Mouse (Mus musculus) kidney, postnatal 36 days (tissue): Measurements from ENCODE around the gene Wfdc1.
A peak's percentile ranks its signal among the peaks of the same experiment; 100 is the strongest.

ENCODE experiments used
- DNase-seq, 2 experiments: peaks; one replicate each; pipeline ENCODE4 v3.0.0; 2021 to 2022; ENCODE audit warnings: mixed read lengths in 2 of 2

Gene Wfdc1

DNA sequence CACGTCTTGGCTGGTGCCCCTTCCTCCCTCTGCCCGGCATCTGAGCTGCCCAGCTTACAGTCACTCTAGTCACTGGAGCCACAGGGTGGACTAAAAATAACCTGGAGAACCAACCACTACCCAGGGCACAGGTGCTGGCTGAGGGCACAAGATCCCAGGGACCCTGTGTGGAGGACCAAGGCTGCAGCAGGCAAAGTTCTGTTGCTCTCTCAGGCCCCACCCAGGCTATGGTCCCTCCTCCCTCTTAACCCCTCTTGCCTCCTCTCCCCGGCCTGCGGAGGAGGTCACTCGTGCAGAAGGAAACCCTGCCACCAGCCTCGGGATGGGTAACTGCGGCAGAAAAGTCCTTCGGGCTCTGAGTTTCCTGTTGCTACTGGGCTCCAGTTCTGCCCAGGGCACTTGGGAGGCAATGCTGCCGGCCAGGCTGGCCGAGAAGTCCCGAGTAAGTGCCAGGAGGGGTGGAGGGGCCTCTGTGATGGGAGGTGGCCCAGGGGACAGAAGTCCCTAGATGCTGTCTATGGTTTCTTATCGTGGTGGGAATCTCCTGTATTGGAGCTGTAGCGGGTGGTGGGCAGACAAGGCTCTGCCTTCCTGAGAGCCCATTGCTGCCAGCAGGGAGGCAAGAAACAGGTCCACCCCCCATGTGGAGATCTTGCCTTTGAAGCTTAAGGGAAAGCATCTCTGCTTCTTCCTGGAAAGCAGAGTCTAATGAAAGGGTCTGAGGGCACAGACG is at the start of gene Wfdc1:
Gene Wfdc1 (plus strand): TSS at position 147 of the 733 bp plus-strand sequence.
- peak in 1 of 2 experiments; percentile 32 for DNase-seq

DNA sequence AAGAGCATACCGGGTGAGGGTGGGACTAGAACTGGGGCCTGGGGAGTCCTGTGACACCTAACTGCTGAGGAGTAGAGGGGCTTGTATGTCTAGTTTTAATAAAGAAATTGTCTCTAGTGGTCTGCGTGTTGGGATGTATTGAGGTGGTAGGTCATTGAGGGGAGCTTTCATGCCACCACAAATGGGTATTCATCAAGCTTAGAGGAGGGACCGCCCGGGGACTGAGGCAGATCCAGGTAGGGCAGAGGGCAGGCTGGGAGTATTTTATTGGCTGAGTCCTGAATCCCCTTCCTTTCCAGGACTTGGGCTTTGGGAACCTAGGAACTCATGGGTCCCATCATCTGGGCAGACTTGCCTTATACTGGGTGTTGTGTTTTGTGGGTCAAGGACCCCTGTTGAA is 49.4 kb upstream of the Wfdc1 start:
- DNase-seq: no peak

DNA sequence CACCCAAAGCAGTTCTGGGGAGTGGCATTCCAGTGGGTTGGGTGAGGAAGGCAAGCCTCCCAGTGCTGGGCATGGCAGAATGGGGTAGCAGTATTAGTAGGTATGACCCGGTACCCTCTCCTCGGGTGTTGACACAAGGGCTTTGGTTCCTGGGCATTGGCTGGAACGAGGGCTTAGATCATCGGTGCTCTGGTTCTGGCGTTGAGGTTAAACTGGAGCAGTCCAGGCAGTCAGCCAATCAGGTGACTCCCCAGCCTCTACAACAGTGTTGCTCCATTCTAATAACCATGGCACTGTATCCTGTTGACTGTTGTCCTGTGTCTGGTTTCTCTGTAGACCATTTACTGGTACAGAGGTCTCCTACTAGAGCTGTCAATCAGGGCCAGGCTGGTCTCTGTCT is 48.6 kb upstream of the Wfdc1 start:
- DNase-seq: peak in 1 of 2 experiments; percentile 16

DNA sequence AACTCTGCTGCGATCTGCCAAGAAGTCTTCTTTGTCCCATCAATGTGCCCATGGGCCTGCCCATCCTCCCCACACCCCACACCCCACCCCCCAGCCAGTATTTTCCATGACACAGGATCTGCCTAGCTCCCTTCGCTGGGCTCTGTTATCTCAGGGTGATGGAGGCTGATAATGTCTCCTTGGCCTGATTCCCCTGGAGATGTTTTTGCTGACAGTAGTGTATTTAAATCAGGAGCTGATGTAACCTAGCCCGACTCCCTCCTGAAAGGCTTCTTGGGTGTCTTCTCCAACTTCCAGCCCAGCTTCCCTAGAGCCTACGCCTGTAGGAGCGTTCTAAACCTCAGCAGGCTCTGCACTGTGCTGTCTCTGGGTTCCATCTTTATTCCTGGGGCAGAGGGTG is 47.3 kb upstream of the Wfdc1 start:
- DNase-seq: no peak

DNA sequence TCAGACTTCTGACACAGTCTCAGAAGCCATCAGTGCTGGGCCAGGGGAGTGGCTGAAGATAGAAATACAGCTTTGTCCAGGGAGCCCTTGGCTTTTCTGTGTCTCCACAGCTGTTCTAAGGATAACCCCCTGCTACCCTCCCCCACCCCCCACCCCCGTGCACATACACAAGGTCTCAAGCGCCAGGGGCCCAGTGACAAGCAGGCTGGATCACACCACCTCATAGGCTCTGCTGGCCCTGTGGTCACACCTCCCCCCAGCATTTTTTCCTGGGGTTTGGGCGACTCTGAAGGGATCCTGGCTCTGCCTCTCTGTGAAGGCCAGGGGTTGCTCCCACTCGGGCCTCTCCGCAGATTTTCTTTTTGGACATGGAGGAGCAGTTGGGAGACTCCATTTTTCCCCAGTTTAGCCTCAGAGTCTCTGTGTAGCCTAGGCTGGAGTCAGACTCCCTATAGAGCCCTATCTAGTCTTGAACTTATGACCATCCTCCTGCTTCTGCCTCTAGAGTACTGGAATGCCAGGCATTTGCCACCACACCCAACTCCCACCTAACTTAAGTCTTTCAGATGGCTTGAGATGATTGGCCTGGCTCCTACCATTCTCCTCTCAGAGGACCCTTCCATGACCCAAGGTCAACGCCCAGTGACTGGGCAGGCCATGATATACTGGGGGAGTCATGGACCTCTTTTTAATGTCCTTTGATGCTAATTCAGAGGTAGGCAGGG is 45.9 kb upstream of the Wfdc1 start:
- DNase-seq: no peak

DNA sequence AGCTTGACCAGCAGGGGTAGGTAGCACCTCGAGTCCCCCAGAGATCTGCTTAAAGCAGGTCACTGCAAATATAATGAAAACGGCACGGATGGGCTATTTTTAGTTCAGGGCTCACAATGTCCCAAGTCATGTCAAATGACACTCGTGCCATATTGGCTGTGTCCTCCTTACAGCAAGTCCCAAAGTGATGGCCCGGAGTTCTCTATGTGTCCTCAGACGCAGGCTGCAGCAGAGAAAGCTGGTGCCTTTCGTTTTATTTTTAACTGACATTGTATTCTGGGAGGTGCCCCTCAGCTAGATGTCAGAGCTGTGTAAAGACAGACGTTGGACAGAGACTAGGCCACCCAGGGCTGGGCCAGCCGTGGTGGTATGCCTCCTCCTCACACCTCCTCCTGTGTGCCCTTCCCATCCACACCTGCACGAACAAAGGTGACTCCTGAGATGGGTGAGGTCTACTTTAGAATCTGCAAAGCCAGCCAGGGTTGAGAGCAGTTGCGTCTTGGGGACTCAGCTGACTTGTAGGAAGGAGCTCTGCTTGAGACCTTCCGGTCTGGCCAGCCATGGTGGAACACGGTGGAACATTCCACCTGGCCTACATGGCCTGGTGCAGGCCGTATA is 45.2 kb upstream of the Wfdc1 start:
- DNase-seq: no peak

DNA sequence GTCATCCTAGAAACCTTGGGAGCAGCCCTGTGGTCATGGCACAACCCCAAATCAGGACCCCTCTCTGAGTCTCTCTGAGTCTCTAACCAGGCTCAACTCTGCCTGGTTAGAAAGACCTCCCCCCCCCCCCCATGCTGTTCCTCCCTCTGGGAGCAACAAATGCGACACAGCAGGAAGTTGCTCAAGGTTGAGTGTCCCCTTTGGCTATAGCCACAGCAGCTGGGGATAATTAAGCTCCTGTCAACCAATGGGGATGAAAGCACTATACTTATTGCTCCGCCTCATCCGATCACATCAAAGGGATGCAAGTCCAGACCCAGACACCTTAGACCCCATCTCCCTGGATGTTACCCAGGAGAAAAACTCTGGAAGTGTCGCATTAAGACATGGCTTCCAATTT is 43.6 kb upstream of the Wfdc1 start:
- no peak for DNase-seq

DNA sequence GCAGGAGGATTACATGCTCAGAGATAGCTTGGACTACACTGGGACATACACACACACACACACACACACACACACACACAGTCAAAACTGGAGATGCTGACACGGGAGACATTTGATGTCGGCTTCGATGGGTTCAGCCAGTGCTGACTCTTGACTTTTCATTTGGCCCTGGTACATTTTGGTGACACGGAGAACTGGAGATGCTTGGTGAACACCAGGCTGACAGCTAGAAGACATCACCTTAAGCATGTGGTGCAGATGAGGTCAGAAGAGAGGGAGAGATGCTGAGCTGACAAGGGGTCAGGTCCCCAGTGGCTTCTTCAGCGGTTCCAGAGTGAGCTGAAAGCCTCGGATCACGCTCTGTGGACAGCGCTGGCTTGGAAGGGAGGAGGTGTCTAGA is 43.1 kb upstream of the Wfdc1 start:
- no peak for DNase-seq

DNA sequence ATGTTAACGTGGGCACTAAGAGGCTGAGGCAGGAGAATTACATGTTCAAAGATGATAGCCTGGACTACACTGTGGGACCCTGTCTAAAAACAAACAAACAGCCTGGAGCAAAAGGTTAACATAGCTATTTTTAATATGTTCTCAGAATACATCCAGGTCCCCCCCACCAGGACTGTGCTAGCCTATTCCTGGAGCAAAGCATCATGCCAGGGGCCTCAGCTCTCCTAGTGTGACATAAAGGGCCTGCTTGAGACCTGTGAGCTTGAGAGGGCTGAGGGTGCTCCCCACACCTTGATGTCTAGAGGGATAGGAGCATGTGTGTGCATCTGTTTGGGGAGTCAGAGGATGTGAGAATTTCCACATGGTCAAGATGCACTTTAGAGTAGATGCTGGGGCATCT is 42.4 kb upstream of the Wfdc1 start:
- no peak for DNase-seq

DNA sequence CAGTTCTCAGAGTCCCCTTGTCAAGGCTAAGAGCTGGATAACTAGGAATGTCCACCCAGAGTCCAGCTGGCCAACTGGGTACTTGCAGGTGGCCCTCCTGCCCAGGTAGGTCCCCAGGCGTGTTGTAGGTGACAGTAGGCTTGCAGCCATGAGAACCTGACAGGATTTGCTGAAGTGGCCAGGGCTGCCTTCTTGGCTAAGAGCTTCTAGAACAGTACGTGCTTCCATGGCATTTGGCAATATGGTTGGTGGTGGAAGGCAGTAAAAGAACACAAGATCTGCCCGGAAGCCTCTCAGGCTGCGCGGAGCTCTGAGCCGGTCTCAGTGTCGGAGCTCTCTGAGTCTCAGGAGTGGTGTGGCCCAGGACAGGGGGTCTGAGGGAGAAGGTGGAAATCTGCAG is 41.2 kb upstream of the Wfdc1 start:
- DNase-seq: no peak

DNA sequence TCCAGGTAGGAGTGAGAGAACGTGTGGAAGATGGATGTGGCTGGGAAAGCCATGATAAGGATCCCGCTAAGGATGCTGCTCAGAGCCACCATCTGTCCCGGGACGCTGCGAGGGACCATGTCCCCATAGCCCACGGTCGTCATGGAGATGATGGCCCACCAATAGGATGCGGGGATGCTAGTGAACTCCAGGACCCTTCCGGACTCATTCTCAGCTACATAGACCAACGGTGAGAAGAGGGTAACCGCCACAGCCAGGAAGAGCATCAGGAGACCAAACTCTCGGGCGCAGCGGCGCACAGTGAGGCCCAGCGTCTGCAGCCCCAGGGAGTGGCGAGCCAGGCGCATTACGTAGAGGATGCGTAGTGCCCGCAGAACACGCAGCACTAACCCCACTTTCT is 40.4 kb upstream of the Wfdc1 start:
- no peak for DNase-seq

DNA sequence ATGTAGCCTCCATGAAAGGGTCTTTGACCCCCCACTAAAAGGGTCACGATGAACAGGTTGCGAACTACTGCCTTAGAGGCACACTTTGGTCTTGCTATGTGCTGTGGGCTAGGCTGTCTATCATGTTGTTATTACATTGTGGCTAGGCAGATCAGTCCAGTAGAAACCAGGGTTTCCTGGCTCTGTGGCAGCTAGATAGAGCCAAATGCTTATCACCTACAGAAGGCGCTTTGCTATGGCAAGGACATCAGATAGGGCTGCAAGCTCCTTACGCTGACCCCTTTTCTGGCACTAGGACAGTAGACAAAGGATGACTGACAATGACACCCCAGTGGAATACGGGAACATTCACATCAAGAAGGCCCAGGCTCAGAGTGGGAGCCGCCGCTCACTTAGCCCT is 39.0 kb upstream of the Wfdc1 start:
- no peak for DNase-seq

DNA sequence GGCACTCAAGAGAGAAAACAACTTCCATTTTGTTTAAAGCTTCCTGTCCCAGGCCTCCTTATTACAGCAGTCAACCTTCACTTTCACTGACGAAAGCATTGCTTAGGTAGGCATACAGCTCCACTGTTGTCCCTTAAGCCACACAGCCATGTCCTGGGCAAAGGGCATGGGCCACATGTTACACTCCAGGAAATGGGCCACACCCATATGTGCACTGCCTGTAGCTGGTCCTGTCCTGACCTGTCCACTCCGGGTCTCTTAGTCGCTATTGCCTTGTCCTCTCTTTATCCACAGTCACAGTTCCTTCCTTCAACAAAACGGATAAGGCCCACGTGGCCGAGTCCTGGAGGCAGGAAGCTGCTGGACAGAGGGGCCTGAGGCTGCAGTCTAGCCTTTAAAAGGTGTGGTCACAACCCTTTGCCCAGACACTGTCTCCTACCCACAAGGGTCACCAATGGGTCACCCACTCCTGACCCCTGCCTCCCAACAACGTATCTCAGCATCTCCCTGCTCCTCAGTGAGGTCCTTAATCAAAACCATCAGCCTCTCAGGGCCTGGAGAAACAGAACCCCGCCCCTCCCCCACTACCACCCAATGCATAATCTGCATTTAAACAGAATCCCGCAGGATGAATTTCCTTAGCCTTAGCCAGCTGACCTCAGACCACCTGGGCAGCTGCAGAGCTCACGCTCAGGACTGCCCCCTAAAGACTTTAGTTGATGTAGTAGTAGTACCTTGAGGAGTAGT is 38.4 kb upstream of the Wfdc1 start:
- DNase-seq: no peak

DNA sequence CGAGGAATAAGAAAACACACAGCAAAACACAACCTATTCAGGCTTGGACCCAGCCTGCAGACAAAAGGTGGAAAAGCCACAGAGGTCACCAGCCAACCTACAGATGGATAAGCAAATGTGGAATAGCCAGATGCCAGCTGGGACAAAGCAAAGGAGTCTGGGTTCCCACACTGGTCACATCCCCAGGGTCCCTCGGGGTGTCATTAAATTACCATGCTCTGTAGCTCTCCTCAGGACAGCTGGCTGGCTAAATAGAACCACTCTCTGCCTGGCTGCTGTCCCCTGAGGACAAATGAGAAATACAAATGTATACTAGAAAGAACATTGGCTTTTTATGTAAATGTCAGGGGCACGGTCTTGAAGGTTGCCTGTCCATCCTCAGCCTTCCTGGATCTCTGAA is 35.3 kb upstream of the Wfdc1 start:
- DNase-seq: no peak

DNA sequence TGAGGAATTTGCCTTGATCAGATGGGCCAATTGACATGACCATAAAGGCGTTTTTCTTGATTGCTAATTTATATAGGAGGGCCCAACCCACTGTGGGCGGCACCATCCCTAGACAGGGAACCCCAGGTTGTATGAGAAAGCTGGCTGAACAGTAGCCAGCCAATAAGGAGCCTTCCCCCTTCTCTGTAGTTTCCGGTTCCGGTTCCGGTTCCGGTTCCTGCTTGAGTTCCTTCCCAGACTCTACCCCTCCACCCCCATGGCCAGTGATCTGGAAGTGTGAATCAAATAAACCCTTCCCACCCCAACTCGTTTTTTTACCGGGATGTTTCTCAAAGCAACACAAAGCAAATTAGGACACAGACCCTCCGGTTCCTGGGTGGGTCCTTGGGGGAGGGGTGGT is 33.9 kb upstream of the Wfdc1 start:
- DNase-seq: no peak

DNA sequence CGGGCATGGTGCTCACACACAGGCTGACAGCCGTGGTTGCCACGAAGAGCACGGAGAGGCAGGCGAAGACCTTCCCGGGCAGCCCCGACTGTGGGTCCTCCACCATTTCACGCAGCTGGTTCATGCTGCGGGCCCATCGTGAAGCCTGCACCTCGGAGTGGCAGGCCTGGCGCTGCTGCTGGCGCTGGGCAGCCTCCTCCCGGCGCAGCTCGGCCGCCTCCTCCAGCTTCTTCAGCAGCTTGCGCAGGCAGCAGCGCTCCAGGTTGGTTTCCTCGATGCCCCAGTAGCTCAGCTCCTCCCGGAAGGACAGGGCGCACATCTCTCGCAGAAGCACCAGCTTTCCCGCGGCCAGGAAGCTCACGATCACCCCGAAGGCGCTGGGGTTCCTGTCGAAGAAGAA is 33.3 kb upstream of the Wfdc1 start:
- no peak for DNase-seq

DNA sequence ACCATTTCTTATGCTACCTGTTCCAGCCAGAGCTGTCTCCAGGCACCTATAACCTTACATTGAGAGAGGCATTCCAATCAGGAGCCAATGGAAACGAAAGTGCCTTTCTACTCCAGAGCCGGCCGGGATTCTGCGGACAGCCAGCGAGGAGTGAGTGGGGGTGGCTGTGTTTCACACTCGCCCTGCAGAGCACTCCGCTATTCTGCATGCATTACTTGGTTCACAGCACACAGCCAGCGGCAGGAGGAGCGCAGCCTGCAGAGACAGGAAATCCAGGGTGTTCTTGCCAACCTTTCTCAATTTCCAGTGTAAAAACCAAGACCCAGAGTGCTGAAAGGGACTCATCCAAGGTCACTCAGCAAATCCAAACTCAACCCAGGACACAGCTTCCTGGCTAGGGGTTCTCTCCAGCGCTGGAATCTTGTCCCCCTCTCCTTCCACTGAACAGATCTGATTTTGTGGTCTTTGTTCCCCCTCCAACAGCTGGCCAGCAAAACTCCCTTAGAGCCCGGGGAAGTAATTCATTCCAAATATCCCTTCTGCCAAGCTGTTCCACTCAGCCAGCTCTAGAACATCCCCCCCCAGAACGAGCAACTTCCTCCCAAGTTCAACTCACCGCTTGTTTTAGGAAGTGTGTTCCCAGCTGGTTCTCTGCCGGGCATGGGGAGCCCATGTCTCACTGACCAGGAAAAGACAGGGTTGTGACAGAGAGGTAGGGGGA is 31.4 kb upstream of the Wfdc1 start:
- peak in 1 of 2 experiments; percentile 36 for DNase-seq

DNA sequence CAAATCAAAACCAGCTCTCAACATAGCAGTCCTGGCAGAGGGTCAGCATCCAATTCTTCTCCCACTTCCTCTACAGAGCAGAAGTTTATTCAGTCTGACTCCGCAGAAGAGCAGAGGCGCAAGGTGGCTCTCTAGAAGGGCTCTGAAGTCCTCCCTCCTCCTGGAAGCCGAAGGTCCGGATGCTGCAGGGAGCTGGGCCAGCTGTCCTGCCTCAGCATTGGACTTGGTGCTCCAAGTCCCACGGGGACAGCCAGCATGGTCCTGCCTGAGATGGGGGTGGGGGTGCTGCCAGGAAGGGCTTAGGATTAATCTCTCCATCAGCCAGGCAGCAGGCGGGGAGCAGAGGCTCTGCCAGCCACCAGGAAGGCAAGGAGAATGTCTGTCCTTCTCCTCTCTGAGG is 30.8 kb upstream of the Wfdc1 start, which contains the start of gene Kcng4:
Gene Kcng4 (minus strand): TSS at position 303 of the 400 bp plus-strand sequence.
- DNase-seq: peak in 1 of 2 experiments; percentile 41

DNA sequence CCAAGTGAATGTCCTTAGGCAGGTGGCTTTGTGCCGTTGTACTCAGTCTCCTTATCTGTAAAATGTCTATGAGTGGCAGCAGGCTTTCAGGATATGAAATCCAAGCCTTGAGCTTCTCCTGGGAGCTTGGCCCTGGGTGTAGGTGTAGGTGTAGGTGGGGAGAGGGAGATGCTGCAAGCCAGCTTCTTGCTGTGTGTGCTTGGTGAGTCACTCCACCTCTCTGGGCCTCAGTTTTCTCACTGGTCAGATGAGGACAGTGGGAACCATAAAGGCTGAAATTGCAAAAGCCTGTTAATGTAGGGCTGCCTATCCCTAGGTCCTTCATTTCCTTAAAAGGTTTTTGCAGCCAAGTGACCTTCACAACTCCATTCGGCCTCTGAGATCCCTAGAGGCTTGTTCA is 30.2 kb upstream of the Wfdc1 start:
- DNase-seq: no peak

DNA sequence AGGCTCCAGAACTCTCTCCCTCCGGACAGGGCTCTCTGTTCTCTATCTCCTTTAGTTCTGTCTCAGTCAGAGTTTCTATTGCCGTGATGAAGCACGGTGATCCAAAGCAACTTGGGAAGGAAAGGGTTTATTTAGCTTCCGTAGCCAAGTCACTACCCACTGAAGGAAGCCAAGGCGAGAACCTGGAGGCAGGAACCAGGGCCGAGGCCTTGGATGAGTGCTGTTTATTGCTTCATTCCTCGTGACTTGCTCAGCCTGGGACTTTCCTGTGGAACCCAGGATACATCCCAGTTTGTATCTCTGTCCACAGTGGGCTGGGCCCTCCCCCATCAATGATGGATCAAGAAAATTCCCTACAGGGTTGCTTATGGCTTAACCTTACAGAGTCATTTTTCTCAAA is 29.4 kb upstream of the Wfdc1 start:
- no peak for DNase-seq

DNA sequence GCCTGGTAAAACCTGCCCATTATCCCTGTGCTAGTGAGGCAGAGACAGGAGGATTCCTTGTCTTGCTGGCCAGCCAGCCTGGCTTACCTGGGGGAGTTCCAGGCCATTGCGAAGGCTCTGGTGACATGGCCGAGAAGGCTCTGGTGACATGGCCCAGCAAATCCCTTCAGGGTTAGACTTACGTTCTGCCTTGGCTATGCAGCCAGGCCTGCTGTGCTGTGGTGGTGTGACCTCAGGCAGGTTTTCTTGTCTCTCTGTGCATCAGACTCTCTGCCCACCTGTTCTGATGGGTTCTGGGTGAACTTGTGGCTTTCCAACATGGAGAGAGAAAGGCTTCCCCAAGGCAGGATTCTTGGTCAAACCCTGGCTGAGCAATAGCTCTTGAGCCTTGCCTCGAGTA is 28.8 kb upstream of the Wfdc1 start:
- no peak for DNase-seq

DNA sequence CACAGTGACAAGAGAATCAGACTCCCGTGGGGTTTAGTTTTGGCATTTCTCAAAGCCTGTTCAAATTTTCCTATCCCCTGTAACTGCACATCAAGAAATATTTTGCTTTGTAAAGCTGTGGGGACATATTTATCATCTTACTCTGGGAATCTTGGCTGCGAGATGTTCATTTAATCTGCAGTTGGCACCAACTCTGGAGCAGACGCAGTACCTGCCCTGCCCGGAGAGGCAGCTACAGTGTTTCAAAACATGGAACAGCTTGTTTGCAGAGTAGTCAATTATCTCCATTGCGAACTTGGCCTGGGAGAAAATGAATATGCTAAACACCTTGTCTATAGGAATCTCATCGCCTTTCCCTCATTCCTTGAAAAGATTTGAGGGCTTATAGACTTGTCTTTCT is 27.9 kb upstream of the Wfdc1 start:
- no peak for DNase-seq

DNA sequence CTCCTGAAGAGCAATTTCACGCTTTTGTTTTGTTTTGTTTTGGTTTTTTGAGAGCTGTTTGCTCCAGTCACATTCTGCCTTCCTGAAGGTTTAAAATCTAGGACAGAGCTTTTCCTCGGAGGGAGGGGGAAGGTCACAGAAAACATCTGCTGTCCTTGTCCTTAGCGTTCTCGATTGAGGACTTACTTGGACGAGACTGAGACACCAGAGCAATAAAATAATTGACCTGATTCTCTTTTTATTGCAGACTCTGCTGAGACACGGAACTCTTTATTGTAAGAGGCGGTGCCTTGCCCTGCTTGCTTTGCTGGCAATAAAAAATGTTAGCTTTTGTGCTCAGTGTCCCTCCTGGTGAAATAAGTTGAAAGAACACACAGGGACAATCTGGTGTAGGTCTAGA is 26.4 kb upstream of the Wfdc1 start:
- DNase-seq: peak in 1 of 2 experiments; percentile 45
